Mouse (Mus musculus): ENCODE results near the gene Spon2.

DNA sequence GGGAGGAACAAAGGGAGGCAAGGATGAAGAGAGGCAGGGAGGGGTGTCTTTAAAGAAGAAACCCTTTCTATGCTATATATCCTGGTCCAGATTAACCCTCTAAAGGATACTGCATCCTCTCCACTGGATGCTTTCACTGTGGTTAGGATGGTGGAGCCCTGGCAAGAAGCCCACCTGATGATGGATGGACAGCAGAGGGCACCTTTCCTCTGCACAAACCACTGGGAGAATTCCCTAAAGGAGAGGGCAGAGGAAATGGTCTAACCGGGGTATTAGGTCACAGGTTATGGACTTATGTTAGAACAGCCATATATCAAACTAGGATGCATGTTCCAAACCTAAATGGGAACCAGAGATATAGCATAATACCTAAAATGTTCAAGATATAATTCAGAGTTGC, 18.2 kb downstream of the Spon2 start:
- TF ChIP-seq TCF12 (IDR thresholded peaks at IDR 0.05; ENCODE audit: insufficient read depth, poor library complexity, severe bottlenecking) (no peak), MAX (IDR thresholded peaks at IDR 0.05; ENCODE audit: low read depth) (no peak), POLR2A (IDR thresholded peaks at IDR 0.05; ENCODE audit: insufficient read length, low read depth) (no peak), USF1 (IDR thresholded peaks at IDR 0.05; ENCODE audit: low read depth) (no peak), REST (IDR thresholded peaks at IDR 0.05; ENCODE audit: insufficient read depth, insufficient read length) (no peak), E2F4 (IDR thresholded peaks at IDR 0.05; ENCODE audit: insufficient read depth) (no peak), POLR2AphosphoS2 (IDR thresholded peaks at IDR 0.05; ENCODE audit: insufficient read length, low read depth) (no peak), SRF (IDR thresholded peaks at IDR 0.05; ENCODE audit: control insufficient read depth, insufficient read length, low read depth) (no peak), TCF3 (IDR thresholded peaks at IDR 0.05; ENCODE audit: insufficient read length, low read depth) (no peak), MYOD1 (IDR thresholded peaks at IDR 0.05; ENCODE audit: control insufficient read depth in 1 of 3, insufficient read length in 2 of 3, low read depth in 2 of 3) (no peak), CEBPB (IDR thresholded peaks at IDR 0.05; ENCODE audit: insufficient read depth, poor library complexity, severe bottlenecking) (no peak)
